Mouse (Mus musculus): Measurements from ENCODE around the gene Shisa5. TPM values are rescaled to one million over a fixed set of nuclear protein-coding genes. Genes with fewer than 3 reads are reported as not detected.

The Shisa5 gene
- polyA plus RNA-seq, 1 experiment from 2014 or later = 64.6 TPM

GRCm38 (mm10) chr9:109050674-109050997, 12.3 kb downstream of the Shisa5 start:
- peaks cover 11% of the 10 kb centered on the region for H3K4me1 ChIP-seq (replicated peaks)
- ATAC-seq (ENCODE audit: low FRiP score) = no peak
- no peaks in the 10 kb centered on the region for H3K9me3 ChIP-seq
- 90% methylated on average over 3 of the region's 3 CpGs for WGBS
- H3K36me3 ChIP-seq = no peaks in the 10 kb centered on the region
- no peak overlapping the region for H3K27ac ChIP-seq
- no peaks in the 10 kb centered on the region for H3K27me3 ChIP-seq
- no peak overlapping the region for H3K4me2 ChIP-seq
- H3K4me3 ChIP-seq = no peak overlapping the region
- no peak overlapping the region for H3K9ac ChIP-seq

- Histone ChIP-seq H3K9me3 (no peaks in the 10 kb centered on the region), H3K4me2 (no peak overlapping the region), H3K4me1 (replicated peaks) (peaks cover 12% of the 10 kb centered on the region), H3K9ac (no peak overlapping the region), H3K27ac (no peak overlapping the region), H3K36me3 (peaks cover 1% of the 10 kb centered on the region), H3K4me3 (no peak overlapping the region), H3K27me3 (no peaks in the 10 kb centered on the region)
- ATAC-seq (ENCODE audit: low FRiP score) = no peak
- 94% methylated on average over 13 of the region's 13 CpGs for WGBS
Measured at GRCm38 (mm10) chr9:109051011-109051501, 12.7 kb downstream of the Shisa5 start.

GRCm38 (mm10) chr9:109051651-109052489, 13.5 kb downstream of the Shisa5 start:
- no peaks in the 10 kb centered on the region for H3K9me3 ChIP-seq
- no peak for ATAC-seq (ENCODE audit: low FRiP score)
- H3K9ac ChIP-seq = no peak overlapping the region
- no peak overlapping the region for H3K27ac ChIP-seq
- WGBS = 90% methylated on average over 10 of the region's 10 CpGs
- H3K4me1 ChIP-seq (replicated peaks) = peaks cover 12% of the 10 kb centered on the region
- H3K27me3 ChIP-seq = no peaks in the 10 kb centered on the region
- H3K4me3 ChIP-seq = no peak overlapping the region
- H3K4me2 ChIP-seq = no peak overlapping the region
- peaks cover 10% of the 10 kb centered on the region for H3K36me3 ChIP-seq

- Histone ChIP-seq H3K4me1 (replicated peaks) (peaks cover 12% of the 10 kb centered on the region), H3K27me3 (no peaks in the 10 kb centered on the region), H3K4me2 (no peak overlapping the region), H3K36me3 (peaks cover 18% of the 10 kb centered on the region), H3K4me3 (no peak overlapping the region), H3K27ac (no peak overlapping the region), H3K9me3 (no peaks in the 10 kb centered on the region), H3K9ac (no peak overlapping the region)
- WGBS = 90% methylated on average over 9 of the region's 9 CpGs
- no peak for ATAC-seq (ENCODE audit: low FRiP score)
Measured at GRCm38 (mm10) chr9:109052490-109053260, 14.3 kb downstream of the Shisa5 start.

- H3K4me3 ChIP-seq = no peak overlapping the region
- H3K4me2 ChIP-seq = no peak overlapping the region
- H3K9ac ChIP-seq = no peak overlapping the region
- H3K36me3 ChIP-seq = peaks cover 25% of the 10 kb centered on the region
- ATAC-seq (ENCODE audit: low FRiP score) = no peak
- H3K27me3 ChIP-seq = no peaks in the 10 kb centered on the region
- H3K4me1 ChIP-seq (replicated peaks) = peaks cover 17% of the 10 kb centered on the region
- 84% methylated on average over 3 of the region's 3 CpGs for WGBS
- no peaks in the 10 kb centered on the region for H3K9me3 ChIP-seq
- H3K27ac ChIP-seq = no peak overlapping the region
Measured at GRCm38 (mm10) chr9:109053366-109053765, 15.0 kb downstream of the Shisa5 start.

- ATAC-seq (ENCODE audit: low FRiP score) = no peak
- peaks cover 28% of the 10 kb centered on the region for H3K36me3 ChIP-seq
- WGBS = 80% methylated on average over 6 of the region's 6 CpGs
- H3K9me3 ChIP-seq = no peaks in the 10 kb centered on the region
- H3K4me3 ChIP-seq = no peak overlapping the region
- no peaks in the 10 kb centered on the region for H3K27me3 ChIP-seq
- no peak overlapping the region for H3K9ac ChIP-seq
- peaks cover 22% of the 10 kb centered on the region for H3K4me1 ChIP-seq (replicated peaks)
- H3K27ac ChIP-seq = no peak overlapping the region
- H3K4me2 ChIP-seq = no peak overlapping the region
Measured at GRCm38 (mm10) chr9:109053851-109054250, 15.5 kb downstream of the Shisa5 start.

- Histone ChIP-seq H3K27ac (peak overlapping the region; percentile 61), H3K9me3 (no peaks in the 10 kb centered on the region), H3K4me3 (peak overlapping the region; percentile 34), H3K4me2 (peak overlapping the region; percentile 56), H3K36me3 (peaks cover 28% of the 10 kb centered on the region), H3K4me1 (replicated peaks) (peaks cover 29% of the 10 kb centered on the region), H3K27me3 (no peaks in the 10 kb centered on the region), H3K9ac (peak overlapping the region; percentile 65)
- peak; percentile 82 for ATAC-seq (ENCODE audit: low FRiP score)
- WGBS = 12% methylated on average over 7 of the region's 7 CpGs
Measured at GRCm38 (mm10) chr9:109054712-109055111, 16.3 kb downstream of the Shisa5 start.

- no peak for ATAC-seq (ENCODE audit: low FRiP score)
- Histone ChIP-seq H3K4me2 (peak overlapping the region; percentile 56), H3K27me3 (no peaks in the 10 kb centered on the region), H3K9me3 (no peaks in the 10 kb centered on the region), H3K9ac (peak overlapping the region; percentile 65), H3K4me3 (peak overlapping the region; percentile 34), H3K27ac (peak overlapping the region; percentile 61), H3K36me3 (peaks cover 33% of the 10 kb centered on the region), H3K4me1 (replicated peaks) (peaks cover 29% of the 10 kb centered on the region)
- WGBS = 89% methylated on average over 12 of the region's 12 CpGs
Measured at GRCm38 (mm10) chr9:109055271-109056030, 17.1 kb downstream of the Shisa5 start.

- H3K9ac ChIP-seq = no peak overlapping the region
- H3K4me2 ChIP-seq = no peak overlapping the region
- WGBS = 93% methylated on average over 17 of the region's 17 CpGs
Measured at GRCm38 (mm10) chr9:109056081-109056690, 17.8 kb downstream of the Shisa5 start.

GRCm38 (mm10) chr9:109056916-109057315, 18.6 kb downstream of the Shisa5 start:
- Histone ChIP-seq H3K27me3 (no peaks in the 10 kb centered on the region), H3K9me3 (no peaks in the 10 kb centered on the region), H3K4me3 (no peak overlapping the region), H3K4me2 (no peak overlapping the region), H3K4me1 (replicated peaks) (peaks cover 29% of the 10 kb centered on the region), H3K27ac (no peak overlapping the region), H3K9ac (peak overlapping the region; percentile 29; the same call in 1 of the 2 replicates), H3K36me3 (peaks cover 44% of the 10 kb centered on the region)
- no peak for ATAC-seq (ENCODE audit: low FRiP score)
- WGBS = 89% methylated on average over 4 of the region's 4 CpGs

More at GRCm38 (mm10) chr9:109056081-109056690, 17.8 kb downstream of the Shisa5 start:
- ATAC-seq (ENCODE audit: low FRiP score) = no peak
- H3K27me3 ChIP-seq = no peaks in the 10 kb centered on the region
- no peaks in the 10 kb centered on the region for H3K9me3 ChIP-seq
- no peak overlapping the region for H3K27ac ChIP-seq
- peaks cover 39% of the 10 kb centered on the region for H3K36me3 ChIP-seq
- H3K4me3 ChIP-seq = no peak overlapping the region
- peaks cover 29% of the 10 kb centered on the region for H3K4me1 ChIP-seq (replicated peaks)

GRCm38 (mm10) chr9:109057543-109057942, 19.2 kb downstream of the Shisa5 start:
- Histone ChIP-seq H3K9me3 (no peaks in the 10 kb centered on the region), H3K27me3 (no peaks in the 10 kb centered on the region), H3K4me2 (no peak overlapping the region), H3K36me3 (peaks cover 50% of the 10 kb centered on the region), H3K9ac (peak overlapping the region; percentile 29; the same call in 1 of the 2 replicates), H3K4me1 (replicated peaks) (peaks cover 29% of the 10 kb centered on the region), H3K4me3 (no peak overlapping the region), H3K27ac (no peak overlapping the region)
- no peak for ATAC-seq (ENCODE audit: low FRiP score)
- WGBS = 97% methylated on average over 5 of the region's 5 CpGs

Measured in hindbrain, embryonic 13.5 days (tissue).